Mouse (Mus musculus) ES-Bruce4 (cell line): ENCODE measurements around the gene Hopx. TPM values are rescaled to one million over a fixed set of nuclear protein-coding genes. Genes with fewer than 3 reads are reported as not detected.

ENCODE experiments used
- H3K27ac ChIP-seq: 2 replicates; pipeline ENCODE4 v1.5.1; 2012; ENCODE audit warnings: low read length, inconsistent platforms; ENCODE audit not compliant: insufficient read depth
- H3K27me3 ChIP-seq: 2 replicates; pipeline ENCODE4 v1.6.1; 2012; ENCODE audit warnings: mild to moderate bottlenecking, low read length, inconsistent platforms; ENCODE audit not compliant: control insufficient read depth, poor library complexity, insufficient read depth, severe bottlenecking
- H3K36me3 ChIP-seq: 2 replicates; pipeline ENCODE4 v1.6.1; 2012; ENCODE audit warnings: inconsistent platforms, mild to moderate bottlenecking, low read length, moderate library complexity; ENCODE audit not compliant: control insufficient read depth, poor library complexity, insufficient read depth, severe bottlenecking
- H3K4me1 ChIP-seq: one replicate; pipeline ENCODE4 v1.8.1; 2011; ENCODE audit warnings: low read length; ENCODE audit not compliant: control insufficient read depth, insufficient read depth
- H3K4me3 ChIP-seq: 2 replicates; pipeline ENCODE4 v1.5.1; 2011; ENCODE audit warnings: low read depth, mild to moderate bottlenecking, low read length
- H3K9ac ChIP-seq: 2 replicates; pipeline ENCODE4 v1.6.1; 2012; ENCODE audit warnings: low read depth, mild to moderate bottlenecking, inconsistent platforms; ENCODE audit not compliant: poor library complexity, severe bottlenecking
- H3K9me3 ChIP-seq: replicated peaks from 2 replicates; pipeline ENCODE4 v1.6.1; 2012; ENCODE audit warnings: mild to moderate bottlenecking, low read length, inconsistent platforms; ENCODE audit not compliant: control insufficient read depth, poor library complexity, insufficient read depth, severe bottlenecking
- CTCF ChIP-seq: IDR thresholded peaks from one replicate; pipeline ENCODE4 v1.8.1; 2011; ENCODE audit warnings: low read depth, low read length
- EP300 ChIP-seq: IDR thresholded peaks from 2 replicates; pipeline ENCODE4 v1.6.1; 2011; ENCODE audit warnings: low read depth, low read length; ENCODE audit not compliant: insufficient read depth
- POLR2A ChIP-seq: IDR thresholded peaks from one replicate; pipeline ENCODE4 v1.8.1; 2011; ENCODE audit warnings: low read length; ENCODE audit not compliant: insufficient read depth
- polyA plus RNA-seq: library from polyadenylated mRNA; stranded (reverse); fragments of >200 nt; gene quantifications from 2 replicates; pipeline ENCODE4 v1.2.4, GENCODE M21; 2011; ENCODE audit warnings: low read depth; ENCODE audit not compliant: missing spikeins, insufficient read depth, insufficient read length

The Hopx gene
- polyA plus RNA-seq, 1 experiment, result 8.9 TPM

DNA sequence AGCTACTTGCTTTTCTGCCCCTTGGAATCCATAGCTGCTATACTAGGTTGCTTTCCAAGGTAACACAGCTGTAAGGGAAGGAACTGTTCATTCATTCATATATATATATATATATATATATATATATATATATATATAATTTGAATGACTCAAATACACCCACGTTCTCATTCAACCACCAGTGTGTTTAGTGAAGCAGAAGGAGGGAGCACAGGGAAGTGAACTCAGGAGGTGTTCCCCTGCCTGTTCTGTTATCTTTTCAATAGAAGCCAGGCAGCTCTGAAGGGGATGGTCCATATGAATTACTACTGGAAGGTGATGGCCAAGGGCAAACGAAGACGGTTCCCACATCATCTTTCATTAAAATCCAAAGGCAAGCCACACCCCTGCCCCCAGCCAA, 27.8 kb downstream of the Hopx start:
- no peak overlapping the region for H3K27ac ChIP-seq
- no peaks in the 10 kb centered on the region for H3K9me3 ChIP-seq
- peaks cover 1% of the 10 kb centered on the region for H3K4me1 ChIP-seq
- H3K27me3 ChIP-seq, result no peaks in the 10 kb centered on the region
- H3K36me3 ChIP-seq, result no peaks in the 10 kb centered on the region
- TF ChIP-seq POLR2A (no peak), CTCF (no peak), EP300 (no peak)
- H3K9ac ChIP-seq, result no peak overlapping the region
- no peak overlapping the region for H3K4me3 ChIP-seq

GRCm38 (mm10) chr5:77086541-77086940, 28.4 kb downstream of the Hopx start:
- Histone ChIP-seq H3K36me3 (no peaks in the 10 kb centered on the region), H3K27ac (no peak overlapping the region), H3K27me3 (no peaks in the 10 kb centered on the region), H3K4me3 (no peak overlapping the region), H3K9ac (no peak overlapping the region), H3K9me3 (no peaks in the 10 kb centered on the region), H3K4me1 (peaks cover 1% of the 10 kb centered on the region)
- TF ChIP-seq CTCF, result no peak
- TF ChIP-seq EP300, result no peak
- TF ChIP-seq POLR2A, result no peak

- TF ChIP-seq EP300 (no peak), POLR2A (no peak), CTCF (no peak)
- Histone ChIP-seq H3K9ac (no peak overlapping the region), H3K4me1 (peaks cover 1% of the 10 kb centered on the region), H3K27ac (no peak overlapping the region), H3K27me3 (no peaks in the 10 kb centered on the region), H3K36me3 (no peaks in the 10 kb centered on the region), H3K4me3 (no peak overlapping the region), H3K9me3 (no peaks in the 10 kb centered on the region)
These were observed 29.0 kb downstream of the Hopx start for GRCm38 (mm10) chr5:77085753-77086450.

GRCm38 (mm10) chr5:77084418-77084817, 30.5 kb downstream of the Hopx start:
- H3K27ac ChIP-seq, result no peak overlapping the region
- H3K27me3 ChIP-seq, result no peaks in the 10 kb centered on the region
- TF ChIP-seq POLR2A, result no peak
- no peak for TF ChIP-seq EP300
- TF ChIP-seq CTCF, result no peak
- H3K9me3 ChIP-seq, result no peaks in the 10 kb centered on the region
- no peak overlapping the region for H3K4me3 ChIP-seq
- no peak overlapping the region for H3K9ac ChIP-seq
- no peaks in the 10 kb centered on the region for H3K36me3 ChIP-seq
- H3K4me1 ChIP-seq, result peaks cover 1% of the 10 kb centered on the region

- TF ChIP-seq POLR2A, result no peak
- TF ChIP-seq CTCF, result no peak
- TF ChIP-seq EP300, result no peak
- no peak overlapping the region for H3K27ac ChIP-seq
- no peaks in the 10 kb centered on the region for H3K36me3 ChIP-seq
- H3K27me3 ChIP-seq, result no peaks in the 10 kb centered on the region
- no peaks in the 10 kb centered on the region for H3K9me3 ChIP-seq
- peaks cover 1% of the 10 kb centered on the region for H3K4me1 ChIP-seq
- H3K4me3 ChIP-seq, result no peak overlapping the region
- no peak overlapping the region for H3K9ac ChIP-seq
These were observed 32.2 kb downstream of the Hopx start for GRCm38 (mm10) chr5:77082735-77083134.

GRCm38 (mm10) chr5:77080761-77081160, 34.2 kb downstream of the Hopx start:
- H3K4me3 ChIP-seq, result no peak overlapping the region
- H3K27me3 ChIP-seq, result no peaks in the 10 kb centered on the region
- H3K36me3 ChIP-seq, result no peaks in the 10 kb centered on the region
- no peaks in the 10 kb centered on the region for H3K4me1 ChIP-seq
- no peaks in the 10 kb centered on the region for H3K9me3 ChIP-seq
- no peak for TF ChIP-seq CTCF
- no peak for TF ChIP-seq EP300
- no peak for TF ChIP-seq POLR2A
- H3K9ac ChIP-seq, result no peak overlapping the region
- no peak overlapping the region for H3K27ac ChIP-seq
